Mouse (Mus musculus) bone marrow macrophage, adult 2 months (primary cell): Measurements from ENCODE around the gene Gng3.

Source experiments
- CTCF ChIP-seq: IDR thresholded peaks from 2 replicates; pipeline ENCODE4 v1.5.1; 2012; ENCODE audit warnings: low read depth, mild to moderate bottlenecking, low read length, moderate library complexity
- POLR2A ChIP-seq: IDR thresholded peaks from 2 replicates; pipeline ENCODE4 v1.6.1; 2012; ENCODE audit warnings: mild to moderate bottlenecking, low read depth, low read length, borderline replicate concordance

- no peak for TF ChIP-seq CTCF
- TF ChIP-seq POLR2A, result no peak
These were observed 48.8 kb upstream of the Gng3 start for GRCm38 (mm10) chr19:8887585-8888463.
